Mouse (Mus musculus): ENCODE data around the gene Cryba4. TPM values are rescaled to one million over a fixed set of nuclear protein-coding genes. Genes with fewer than 3 reads are reported as not detected.

Cryba4 gene
- polyA plus RNA-seq, 1 experiment from 2014 or later: 2.4 TPM

GRCm38 (mm10) chr5:112240761-112241160 is 11.6 kb downstream of the Cryba4 start:
- Histone ChIP-seq H3K9ac (no peak overlapping the region), H3K4me2 (replicated peaks) (peak overlapping the region; percentile 39; the same call in 1 of the 2 replicates), H3K9me3 (no peaks in the 10 kb centered on the region), H3K27ac (no peak overlapping the region), H3K4me3 (0 out of 2 replicates have a peak overlapping the region, but pooled peaks have one; percentile 0), H3K27me3 (replicated peaks) (no peaks in the 10 kb centered on the region), H3K36me3 (no peaks in the 10 kb centered on the region), H3K4me1 (peaks cover 49% of the 10 kb centered on the region)
- 2% methylated on average over 10 of the region's 10 CpGs for WGBS
- peak; percentile 23; the same call in 1 of the 2 replicates for ATAC-seq (ENCODE audit: low FRiP score, low read depth)

DNA sequence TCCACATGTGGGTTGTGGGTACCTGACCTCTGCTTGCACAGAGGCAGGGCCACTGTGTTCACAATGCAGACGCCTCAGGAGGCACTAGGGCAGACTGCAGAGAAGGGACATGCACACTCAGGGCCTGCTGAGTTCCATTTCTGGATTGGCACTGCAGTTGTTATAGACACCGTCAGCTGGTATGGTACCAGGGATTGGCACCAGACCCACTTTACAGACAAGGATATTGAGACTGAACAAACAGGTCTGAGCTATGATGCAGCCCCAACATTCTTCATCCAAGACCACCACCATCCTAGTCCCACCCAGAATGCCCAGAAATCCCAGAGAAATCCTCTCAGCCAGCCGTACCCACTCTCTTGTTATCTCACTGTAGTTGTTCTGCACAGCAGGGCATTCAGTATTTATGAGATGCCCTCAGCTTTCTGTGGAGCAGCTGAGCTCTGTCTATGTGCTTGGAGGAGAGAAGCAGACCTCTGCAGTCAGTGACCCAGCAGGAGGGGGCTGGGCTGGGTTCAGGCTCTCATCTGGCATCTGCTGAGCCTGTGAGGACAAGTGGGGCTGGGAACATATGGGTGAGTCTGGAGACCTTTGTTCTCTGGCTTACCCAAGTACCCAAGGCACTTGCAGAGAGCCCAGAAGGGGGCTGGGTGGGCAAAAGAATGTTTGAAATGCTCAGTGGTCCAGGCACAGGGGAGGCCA is 13.4 kb downstream of the Cryba4 start:
- Histone ChIP-seq H3K36me3 (no peaks in the 10 kb centered on the region), H3K27me3 (replicated peaks) (no peaks in the 10 kb centered on the region), H3K4me1 (peaks cover 49% of the 10 kb centered on the region), H3K27ac (peak overlapping the region; percentile 88; the same call in 1 of the 2 replicates), H3K9me3 (no peaks in the 10 kb centered on the region), H3K4me3 (no peak overlapping the region), H3K9ac (no peak overlapping the region), H3K4me2 (replicated peaks) (peak overlapping the region; percentile 47; the same call in 1 of the 2 replicates)
- peak; percentile 41 for ATAC-seq (ENCODE audit: low FRiP score, low read depth)
- 47% methylated on average over 3 of the region's 3 CpGs for WGBS

DNA sequence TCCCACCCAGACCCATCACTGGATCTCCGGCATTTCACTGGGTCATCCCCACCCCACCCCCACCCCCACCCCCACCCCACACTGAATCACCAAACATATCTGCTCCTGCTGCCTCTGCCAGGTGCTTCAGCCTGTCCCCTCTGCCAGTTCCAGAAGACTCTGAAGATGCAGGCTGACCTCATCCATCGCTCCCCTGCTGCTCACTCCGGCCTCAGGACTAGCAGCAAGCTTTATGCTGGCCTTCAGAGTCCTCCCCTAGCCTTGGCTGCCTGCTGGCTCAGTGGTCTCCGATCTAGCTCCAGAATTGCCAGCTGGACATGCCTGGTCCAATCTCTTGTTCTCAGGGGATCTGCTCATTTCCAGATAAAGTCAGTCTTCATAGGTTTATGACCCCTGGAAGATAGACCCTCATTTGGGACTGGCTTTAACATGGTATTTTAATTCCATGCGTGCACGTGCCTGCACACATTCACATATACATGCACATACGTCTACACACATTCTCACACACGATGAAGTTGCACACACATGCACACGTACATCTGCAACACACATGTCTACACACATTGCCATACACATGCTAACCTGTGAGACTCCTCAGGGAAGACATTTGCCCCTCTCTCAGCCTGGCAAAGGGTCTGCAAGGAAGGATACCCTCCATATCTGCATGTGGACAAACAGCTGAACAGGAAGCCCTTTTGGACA is 14.3 kb downstream of the Cryba4 start:
- H3K9me3 ChIP-seq: no peaks in the 10 kb centered on the region
- no peaks in the 10 kb centered on the region for H3K27me3 ChIP-seq (replicated peaks)
- WGBS: 37% methylated on average over 9 of the region's 9 CpGs
- no peak; the same call in 1 of the 2 replicates for ATAC-seq (ENCODE audit: low FRiP score, low read depth)
- 0 out of 2 replicates have a peak overlapping the region, but pooled peaks have one; percentile 18 for H3K4me3 ChIP-seq
- H3K4me1 ChIP-seq: peaks cover 49% of the 10 kb centered on the region
- peak overlapping the region; percentile 47 for H3K4me2 ChIP-seq (replicated peaks)
- H3K9ac ChIP-seq: peak overlapping the region; percentile 59
- no peaks in the 10 kb centered on the region for H3K36me3 ChIP-seq
- peak overlapping the region; percentile 88 for H3K27ac ChIP-seq

- Histone ChIP-seq H3K4me1 (peaks cover 49% of the 10 kb centered on the region), H3K36me3 (no peaks in the 10 kb centered on the region), H3K27ac (peak overlapping the region; percentile 88), H3K9ac (peak overlapping the region; percentile 59), H3K9me3 (no peaks in the 10 kb centered on the region), H3K27me3 (replicated peaks) (no peaks in the 10 kb centered on the region), H3K4me2 (replicated peaks) (peak overlapping the region; percentile 47), H3K4me3 (peak overlapping the region; percentile 18; the same call in 1 of the 2 replicates)
- ATAC-seq (ENCODE audit: low FRiP score, low read depth): peak; percentile 73
- under 1% methylated on average over 16 of the region's 16 CpGs for WGBS
Observed at GRCm38 (mm10) chr5:112237439-112237838, 14.9 kb downstream of the Cryba4 start.

GRCm38 (mm10) chr5:112236631-112237030 is 15.7 kb downstream of the Cryba4 start:
- H3K4me3 ChIP-seq: no peak overlapping the region
- no peaks in the 10 kb centered on the region for H3K9me3 ChIP-seq
- peak overlapping the region; percentile 88 for H3K27ac ChIP-seq
- 54% methylated on average over 2 of the region's 2 CpGs for WGBS
- H3K4me2 ChIP-seq (replicated peaks): peak overlapping the region; percentile 47
- peak overlapping the region; percentile 59 for H3K9ac ChIP-seq
- ATAC-seq (ENCODE audit: low FRiP score, low read depth): no peak
- H3K4me1 ChIP-seq: peaks cover 52% of the 10 kb centered on the region
- H3K27me3 ChIP-seq (replicated peaks): no peaks in the 10 kb centered on the region
- H3K36me3 ChIP-seq: no peaks in the 10 kb centered on the region

GRCm38 (mm10) chr5:112235806-112236205 is 16.5 kb downstream of the Cryba4 start:
- no peak overlapping the region for H3K27ac ChIP-seq
- H3K9me3 ChIP-seq: no peaks in the 10 kb centered on the region
- H3K36me3 ChIP-seq: no peaks in the 10 kb centered on the region
- peaks cover 54% of the 10 kb centered on the region for H3K4me1 ChIP-seq
- no peak overlapping the region for H3K4me3 ChIP-seq
- no peak for ATAC-seq (ENCODE audit: low FRiP score, low read depth)
- H3K9ac ChIP-seq: no peak overlapping the region
- WGBS: 58% methylated on average over 5 of the region's 5 CpGs
- H3K4me2 ChIP-seq (replicated peaks): peak overlapping the region; percentile 47; the same call in 1 of the 2 replicates
- no peaks in the 10 kb centered on the region for H3K27me3 ChIP-seq (replicated peaks)

- Histone ChIP-seq H3K4me2 (replicated peaks) (peak overlapping the region; percentile 83), H3K36me3 (peaks cover 13% of the 10 kb centered on the region), H3K4me3 (peak overlapping the region; percentile 67), H3K9ac (peak overlapping the region; percentile 81), H3K27ac (peak overlapping the region; percentile 98), H3K4me1 (peaks cover 54% of the 10 kb centered on the region), H3K27me3 (replicated peaks) (0 out of 2 replicates have a peak, but pooled peaks cover 4% of the 10 kb centered on the region), H3K9me3 (no peaks in the 10 kb centered on the region)
- WGBS: under 1% methylated on average over 57 of the region's 57 CpGs
- peak; percentile 86 for ATAC-seq (ENCODE audit: low FRiP score, low read depth)
Observed at GRCm38 (mm10) chr5:112228240-112229076, 23.9 kb downstream of the Cryba4 start.

GRCm38 (mm10) chr5:112227898-112228239 is 24.4 kb downstream of the Cryba4 start:
- no peak; the same call in 1 of the 2 replicates for ATAC-seq (ENCODE audit: low FRiP score, low read depth)
- peak overlapping the region; percentile 81 for H3K9ac ChIP-seq
- H3K9me3 ChIP-seq: no peaks in the 10 kb centered on the region
- H3K4me1 ChIP-seq: peaks cover 60% of the 10 kb centered on the region
- 1% methylated on average over 13 of the region's 13 CpGs for WGBS
- peak overlapping the region; percentile 67 for H3K4me3 ChIP-seq
- 0 out of 2 replicates have a peak, but pooled peaks cover 4% of the 10 kb centered on the region for H3K27me3 ChIP-seq (replicated peaks)
- peaks cover 19% of the 10 kb centered on the region for H3K36me3 ChIP-seq
- H3K27ac ChIP-seq: peak overlapping the region; percentile 98
- peak overlapping the region; percentile 83 for H3K4me2 ChIP-seq (replicated peaks)

GRCm38 (mm10) chr5:112227354-112227753 is 25.0 kb downstream of the Cryba4 start:
- H3K27ac ChIP-seq: peak overlapping the region; percentile 98
- H3K4me3 ChIP-seq: peak overlapping the region; percentile 67
- peaks cover 65% of the 10 kb centered on the region for H3K4me1 ChIP-seq
- H3K9me3 ChIP-seq: no peaks in the 10 kb centered on the region
- H3K4me2 ChIP-seq (replicated peaks): peak overlapping the region; percentile 83
- 2% methylated on average over 30 of the region's 30 CpGs for WGBS
- H3K9ac ChIP-seq: peak overlapping the region; percentile 81
- H3K36me3 ChIP-seq: peaks cover 24% of the 10 kb centered on the region
- ATAC-seq (ENCODE audit: low FRiP score, low read depth): no peak
- H3K27me3 ChIP-seq (replicated peaks): 0 out of 2 replicates have a peak, but pooled peaks cover 4% of the 10 kb centered on the region

DNA sequence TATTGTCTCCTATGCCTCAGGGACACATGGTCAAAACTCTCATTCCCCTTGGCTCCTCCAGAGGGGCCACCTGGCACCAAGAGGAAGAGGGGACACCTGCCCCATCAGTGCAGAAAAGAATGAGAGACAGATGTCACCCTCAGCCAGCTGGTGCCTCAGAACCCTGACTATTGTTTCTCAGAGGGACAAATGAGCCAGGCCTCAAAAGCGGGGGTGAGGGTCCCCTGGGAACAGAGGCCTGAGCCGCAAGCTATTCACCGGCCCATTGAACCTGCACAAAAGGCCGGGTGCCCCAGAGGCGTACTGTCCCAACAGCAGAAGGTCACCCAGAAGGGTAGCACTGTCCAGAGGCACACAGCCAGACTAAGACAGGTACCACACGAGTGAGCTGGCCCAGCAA is 26.7 kb downstream of the Cryba4 start:
- peak overlapping the region; percentile 67 for H3K4me3 ChIP-seq
- H3K9ac ChIP-seq: peak overlapping the region; percentile 81
- WGBS: 14% methylated on average over 6 of the region's 6 CpGs
- H3K4me1 ChIP-seq: peaks cover 71% of the 10 kb centered on the region
- H3K9me3 ChIP-seq: no peaks in the 10 kb centered on the region
- H3K27me3 ChIP-seq (replicated peaks): 0 out of 2 replicates have a peak, but pooled peaks cover 4% of the 10 kb centered on the region
- peak overlapping the region; percentile 83 for H3K4me2 ChIP-seq (replicated peaks)
- ATAC-seq (ENCODE audit: low FRiP score, low read depth): peak; percentile 22; the same call in 1 of the 2 replicates
- peaks cover 39% of the 10 kb centered on the region for H3K36me3 ChIP-seq
- H3K27ac ChIP-seq: peak overlapping the region; percentile 51; the same call in 1 of the 2 replicates

DNA sequence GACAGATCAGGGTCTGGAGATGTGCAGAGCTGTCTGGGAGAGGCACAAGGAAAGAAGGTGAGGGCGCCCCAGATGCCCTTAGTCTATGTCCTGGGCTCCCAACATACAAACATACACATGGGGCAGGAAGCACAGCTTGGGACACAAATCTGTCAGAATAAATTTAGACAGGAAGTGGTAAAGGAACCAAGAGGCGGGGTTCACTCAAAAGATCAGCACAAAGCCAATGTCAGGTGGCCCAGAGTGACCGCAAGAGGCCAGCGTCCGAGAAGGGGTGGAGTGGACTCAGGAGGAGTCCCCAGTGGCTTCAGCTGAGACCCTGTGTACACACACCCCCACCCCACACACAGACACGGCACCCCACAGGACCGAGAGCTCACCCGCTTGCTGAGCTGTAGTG is 32.1 kb downstream of the Cryba4 start:
- 79% methylated on average over 8 of the region's 8 CpGs for WGBS
- Histone ChIP-seq H3K4me2 (replicated peaks) (0 out of 2 replicates have a peak overlapping the region, but pooled peaks have one; percentile 14), H3K4me1 (peaks cover 92% of the 10 kb centered on the region), H3K9me3 (no peaks in the 10 kb centered on the region), H3K9ac (no peak overlapping the region), H3K4me3 (no peak overlapping the region), H3K27ac (0 out of 2 replicates have a peak overlapping the region, but pooled peaks have one; percentile 22), H3K27me3 (replicated peaks) (no peaks in the 10 kb centered on the region), H3K36me3 (peaks cover 67% of the 10 kb centered on the region)
- no peak for ATAC-seq (ENCODE audit: low FRiP score, low read depth)

Data from neural tube, embryonic 12.5 days (tissue).